Mouse (Mus musculus): ENCODE data around the gene Iqch. TPM values are rescaled to one million over a fixed set of nuclear protein-coding genes. Genes with fewer than 3 reads are reported as not detected.

Gene Iqch
- polyA plus RNA-seq, 1 experiment: not detected

- no peak overlapping the region for H3K27ac ChIP-seq (ENCODE audit: insufficient read depth, low read length)
These were observed 12.0 kb upstream of the Iqch start for GRCm38 (mm10) chr9:63614018-63614985.

GRCm38 (mm10) chr9:63613569-63613968 lies 11.3 kb upstream of the Iqch start:
- H3K27me3 ChIP-seq (ENCODE audit: control insufficient read depth, insufficient read depth, low read length, poor library complexity, severe bottlenecking): no peaks in the 10 kb centered on the region
- peaks cover 9% of the 10 kb centered on the region for H3K36me3 ChIP-seq (ENCODE audit: control insufficient read depth, insufficient read depth, low read length, poor library complexity, severe bottlenecking)
- no peaks in the 10 kb centered on the region for H3K4me1 ChIP-seq (ENCODE audit: control insufficient read depth, insufficient read depth, low read length)
- H3K9ac ChIP-seq (ENCODE audit: low read depth, poor library complexity, severe bottlenecking): no peak overlapping the region
- no peak for TF ChIP-seq POLR2A (IDR thresholded peaks at IDR 0.05; ENCODE audit: insufficient read depth, low read length)
- TF ChIP-seq EP300 (IDR thresholded peaks at IDR 0.05; ENCODE audit: insufficient read depth, low read depth, low read length): no peak
- TF ChIP-seq CTCF (IDR thresholded peaks at IDR 0.05; ENCODE audit: low read depth, low read length): no peak
- H3K27ac ChIP-seq (ENCODE audit: insufficient read depth, low read length): no peak overlapping the region
- H3K4me3 ChIP-seq (ENCODE audit: low read depth, low read length): no peak overlapping the region
- H3K9me3 ChIP-seq (replicated peaks; ENCODE audit: control insufficient read depth, insufficient read depth, low read length, poor library complexity, severe bottlenecking): no peaks in the 10 kb centered on the region

More at GRCm38 (mm10) chr9:63614018-63614985, 12.0 kb upstream of the Iqch start:
- Histone ChIP-seq H3K36me3 (ENCODE audit: control insufficient read depth, insufficient read depth, low read length, poor library complexity, severe bottlenecking) (peaks cover 11% of the 10 kb centered on the region), H3K27me3 (ENCODE audit: control insufficient read depth, insufficient read depth, low read length, poor library complexity, severe bottlenecking) (no peaks in the 10 kb centered on the region), H3K9me3 (replicated peaks; ENCODE audit: control insufficient read depth, insufficient read depth, low read length, poor library complexity, severe bottlenecking) (no peaks in the 10 kb centered on the region), H3K9ac (ENCODE audit: low read depth, poor library complexity, severe bottlenecking) (no peak overlapping the region), H3K4me1 (ENCODE audit: control insufficient read depth, insufficient read depth, low read length) (no peaks in the 10 kb centered on the region), H3K4me3 (ENCODE audit: low read depth, low read length) (no peak overlapping the region)
- no peak for TF ChIP-seq EP300 (IDR thresholded peaks at IDR 0.05; ENCODE audit: insufficient read depth, low read depth, low read length)
- no peak for TF ChIP-seq POLR2A (IDR thresholded peaks at IDR 0.05; ENCODE audit: insufficient read depth, low read length)
- TF ChIP-seq CTCF (IDR thresholded peaks at IDR 0.05; ENCODE audit: low read depth, low read length): no peak

GRCm38 (mm10) chr9:63612565-63613515 lies 10.5 kb upstream of the Iqch start:
- no peak overlapping the region for H3K9ac ChIP-seq (ENCODE audit: low read depth, poor library complexity, severe bottlenecking)
- no peaks in the 10 kb centered on the region for H3K9me3 ChIP-seq (replicated peaks; ENCODE audit: control insufficient read depth, insufficient read depth, low read length, poor library complexity, severe bottlenecking)
- peaks cover 9% of the 10 kb centered on the region for H3K36me3 ChIP-seq (ENCODE audit: control insufficient read depth, insufficient read depth, low read length, poor library complexity, severe bottlenecking)
- no peak for TF ChIP-seq EP300 (IDR thresholded peaks at IDR 0.05; ENCODE audit: insufficient read depth, low read depth, low read length)
- TF ChIP-seq POLR2A (IDR thresholded peaks at IDR 0.05; ENCODE audit: insufficient read depth, low read length): no peak
- TF ChIP-seq CTCF (IDR thresholded peaks at IDR 0.05; ENCODE audit: low read depth, low read length): no peak
- no peaks in the 10 kb centered on the region for H3K27me3 ChIP-seq (ENCODE audit: control insufficient read depth, insufficient read depth, low read length, poor library complexity, severe bottlenecking)
- H3K4me3 ChIP-seq (ENCODE audit: low read depth, low read length): no peak overlapping the region
- no peak overlapping the region for H3K27ac ChIP-seq (ENCODE audit: insufficient read depth, low read length)
- H3K4me1 ChIP-seq (ENCODE audit: control insufficient read depth, insufficient read depth, low read length): no peaks in the 10 kb centered on the region

DNA sequence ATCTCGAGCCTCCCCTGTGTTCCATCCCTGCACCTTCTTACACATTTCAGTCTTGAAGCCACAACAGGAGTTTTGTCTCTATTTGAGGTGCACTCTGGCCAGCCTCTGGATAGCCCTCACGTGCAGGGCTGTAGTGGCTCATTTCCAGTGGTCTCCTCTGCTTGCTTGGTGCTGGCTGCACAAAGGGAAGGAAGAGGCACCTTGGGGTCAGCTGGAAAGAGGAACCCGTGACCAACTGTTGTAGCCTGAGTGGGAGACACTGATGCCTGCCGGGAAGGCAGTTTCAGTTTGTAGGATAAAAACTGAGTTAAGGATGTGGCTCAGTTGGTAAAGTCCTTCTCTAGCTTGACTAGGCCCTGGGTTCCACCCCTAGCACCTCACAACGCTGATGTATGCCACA lies 9.7 kb upstream of the Iqch start:
- no peak overlapping the region for H3K9ac ChIP-seq (ENCODE audit: low read depth, poor library complexity, severe bottlenecking)
- no peaks in the 10 kb centered on the region for H3K9me3 ChIP-seq (replicated peaks; ENCODE audit: control insufficient read depth, insufficient read depth, low read length, poor library complexity, severe bottlenecking)
- H3K4me1 ChIP-seq (ENCODE audit: control insufficient read depth, insufficient read depth, low read length): no peaks in the 10 kb centered on the region
- H3K4me3 ChIP-seq (ENCODE audit: low read depth, low read length): no peak overlapping the region
- peaks cover 3% of the 10 kb centered on the region; the same call in 1 of the 2 replicates for H3K36me3 ChIP-seq (ENCODE audit: control insufficient read depth, insufficient read depth, low read length, poor library complexity, severe bottlenecking)
- no peaks in the 10 kb centered on the region for H3K27me3 ChIP-seq (ENCODE audit: control insufficient read depth, insufficient read depth, low read length, poor library complexity, severe bottlenecking)
- H3K27ac ChIP-seq (ENCODE audit: insufficient read depth, low read length): no peak overlapping the region
- no peak for TF ChIP-seq EP300 (IDR thresholded peaks at IDR 0.05; ENCODE audit: insufficient read depth, low read depth, low read length)
- TF ChIP-seq POLR2A (IDR thresholded peaks at IDR 0.05; ENCODE audit: insufficient read depth, low read length): no peak
- TF ChIP-seq CTCF (IDR thresholded peaks at IDR 0.05; ENCODE audit: low read depth, low read length): no peak

DNA sequence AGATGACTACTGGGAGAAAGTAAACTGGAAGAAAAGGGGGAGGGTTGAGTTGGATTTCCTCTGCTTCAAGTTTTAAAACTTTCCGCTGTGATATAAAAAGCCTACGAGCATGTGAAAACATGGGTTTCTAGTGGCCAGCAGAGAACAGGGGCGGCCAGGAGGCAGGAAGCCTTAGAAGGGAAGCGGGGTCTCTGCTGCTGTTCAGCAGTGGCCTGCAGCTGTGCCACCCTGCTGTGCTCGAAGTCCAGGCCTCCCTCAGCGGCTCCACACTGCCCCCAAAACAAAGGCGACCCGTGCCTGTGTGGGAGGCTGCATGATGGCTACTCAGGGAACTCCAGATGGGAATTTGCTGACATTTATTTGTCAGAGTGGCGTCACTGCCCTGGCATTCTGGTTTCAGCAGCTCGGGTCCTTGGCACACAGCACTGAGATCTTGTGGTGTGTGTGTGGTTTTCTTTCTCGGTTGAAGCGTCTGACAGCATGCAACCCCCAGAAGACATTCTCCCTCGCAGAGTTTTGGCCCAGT lies 8.6 kb upstream of the Iqch start:
- H3K27ac ChIP-seq (ENCODE audit: insufficient read depth, low read length): no peak overlapping the region
- H3K4me3 ChIP-seq (ENCODE audit: low read depth, low read length): no peak overlapping the region

More for the DNA sequence above, 8.6 kb upstream of the Iqch start:
- no peaks in the 10 kb centered on the region for H3K27me3 ChIP-seq (ENCODE audit: control insufficient read depth, insufficient read depth, low read length, poor library complexity, severe bottlenecking)
- H3K9me3 ChIP-seq (replicated peaks; ENCODE audit: control insufficient read depth, insufficient read depth, low read length, poor library complexity, severe bottlenecking): no peaks in the 10 kb centered on the region
- no peak overlapping the region for H3K9ac ChIP-seq (ENCODE audit: low read depth, poor library complexity, severe bottlenecking)
- no peaks in the 10 kb centered on the region for H3K36me3 ChIP-seq (ENCODE audit: control insufficient read depth, insufficient read depth, low read length, poor library complexity, severe bottlenecking)
- TF ChIP-seq POLR2A (IDR thresholded peaks at IDR 0.05; ENCODE audit: insufficient read depth, low read length) (no peak), EP300 (IDR thresholded peaks at IDR 0.05; ENCODE audit: insufficient read depth, low read depth, low read length) (no peak), CTCF (IDR thresholded peaks at IDR 0.05; ENCODE audit: low read depth, low read length) (no peak)
- H3K4me1 ChIP-seq (ENCODE audit: control insufficient read depth, insufficient read depth, low read length): no peaks in the 10 kb centered on the region
